Mouse (Mus musculus): ENCODE measurements at regions not wholly inside any gene's neighbourhood (a gene's known extent, or its start where the extent isn't known, plus 50 kb on each side); places are given as distances from the start of the nearest gene placed in this dataset.
A peak's percentile ranks its signal among the peaks of the same experiment; 100 is the strongest.

GRCm38 (mm10) chr7:71223513-71224319 lies 127.6 kb downstream of the Gm10295 start:
- Histone ChIP-seq H3K27me3 (ENCODE audit: control insufficient read depth, insufficient read depth, low read length) (no peaks in the 10 kb centered on the region), H3K9me3 (ENCODE audit: control insufficient read depth, low read length) (no peaks in the 10 kb centered on the region), H3K9ac (ENCODE audit: low read length) (no peak overlapping the region), H3K4me2 (no peak overlapping the region), H3K4me3 (ENCODE audit: low read depth, low read length) (no peak overlapping the region), H3K4me1 (ENCODE audit: control insufficient read depth, insufficient read depth, low read length) (no peaks in the 10 kb centered on the region), H3K36me3 (ENCODE audit: control insufficient read depth, insufficient read depth, low read length) (no peaks in the 10 kb centered on the region), H3K27ac (ENCODE audit: low read depth, low read length) (no peak overlapping the region)
- WGBS = 93% methylated on average over 17 of the region's 17 CpGs
- DNase-seq (ENCODE audit: low spot score, missing footprints) (peak; percentile 69), ATAC-seq (ENCODE audit: low FRiP score) (no peak)

- 85% methylated on average over 7 of the region's 7 CpGs for WGBS
- Histone ChIP-seq H3K4me1 (ENCODE audit: control insufficient read depth, insufficient read depth, low read length) (no peaks in the 10 kb centered on the region), H3K4me2 (no peak overlapping the region), H3K27ac (ENCODE audit: low read depth, low read length) (no peak overlapping the region), H3K4me3 (ENCODE audit: low read depth, low read length) (no peak overlapping the region), H3K36me3 (ENCODE audit: control insufficient read depth, insufficient read depth, low read length) (no peaks in the 10 kb centered on the region), H3K9me3 (ENCODE audit: control insufficient read depth, low read length) (no peaks in the 10 kb centered on the region), H3K9ac (ENCODE audit: low read length) (no peak overlapping the region), H3K27me3 (ENCODE audit: control insufficient read depth, insufficient read depth, low read length) (no peaks in the 10 kb centered on the region)
- ATAC-seq (ENCODE audit: low FRiP score) (no peak), DNase-seq (ENCODE audit: low spot score, missing footprints) (peak; percentile 80)
Measured at GRCm38 (mm10) chr7:71217344-71217743, 133.9 kb downstream of the Gm10295 start.

GRCm38 (mm10) chr7:71216808-71217207 lies 134.5 kb downstream of the Gm10295 start:
- H3K4me2 ChIP-seq = no peak overlapping the region
- H3K9me3 ChIP-seq (ENCODE audit: control insufficient read depth, low read length) = no peaks in the 10 kb centered on the region
- no peak overlapping the region for H3K27ac ChIP-seq (ENCODE audit: low read depth, low read length)
- WGBS = 64% methylated on average over 2 of the region's 2 CpGs
- H3K36me3 ChIP-seq (ENCODE audit: control insufficient read depth, insufficient read depth, low read length) = no peaks in the 10 kb centered on the region
- H3K4me3 ChIP-seq (ENCODE audit: low read depth, low read length) = no peak overlapping the region
- no peaks in the 10 kb centered on the region for H3K4me1 ChIP-seq (ENCODE audit: control insufficient read depth, insufficient read depth, low read length)
- no peak for ATAC-seq (ENCODE audit: low FRiP score)
- H3K27me3 ChIP-seq (ENCODE audit: control insufficient read depth, insufficient read depth, low read length) = no peaks in the 10 kb centered on the region
- peak; percentile 1 for DNase-seq (ENCODE audit: low spot score, missing footprints)
- H3K9ac ChIP-seq (ENCODE audit: low read length) = no peak overlapping the region

- Histone ChIP-seq H3K36me3 (ENCODE audit: control insufficient read depth, insufficient read depth, low read length) (no peaks in the 10 kb centered on the region), H3K4me2 (no peak overlapping the region), H3K27me3 (ENCODE audit: control insufficient read depth, insufficient read depth, low read length) (no peaks in the 10 kb centered on the region), H3K9ac (ENCODE audit: low read length) (no peak overlapping the region), H3K27ac (ENCODE audit: low read depth, low read length) (no peak overlapping the region), H3K4me3 (ENCODE audit: low read depth, low read length) (no peak overlapping the region), H3K9me3 (ENCODE audit: control insufficient read depth, low read length) (no peaks in the 10 kb centered on the region), H3K4me1 (ENCODE audit: control insufficient read depth, insufficient read depth, low read length) (no peaks in the 10 kb centered on the region)
- DNase-seq (ENCODE audit: low spot score, missing footprints) (peak; percentile 56), ATAC-seq (ENCODE audit: low FRiP score) (no peak)
- WGBS = 82% methylated on average over 13 of the region's 13 CpGs
Measured at GRCm38 (mm10) chr7:71214500-71215055, 136.7 kb downstream of the Gm10295 start.

GRCm38 (mm10) chr7:71193131-71193530 lies 158.2 kb downstream of the Gm10295 start:
- no peak overlapping the region for H3K4me3 ChIP-seq (ENCODE audit: low read depth, low read length)
- H3K27me3 ChIP-seq (ENCODE audit: control insufficient read depth, insufficient read depth, low read length) = no peaks in the 10 kb centered on the region
- WGBS = 33% methylated on average over 7 of the region's 7 CpGs
- no peaks in the 10 kb centered on the region for H3K9me3 ChIP-seq (ENCODE audit: control insufficient read depth, low read length)
- DNase-seq (ENCODE audit: low spot score, missing footprints) = no peak
- H3K4me2 ChIP-seq = no peak overlapping the region
- peaks cover 5% of the 10 kb centered on the region for H3K4me1 ChIP-seq (ENCODE audit: control insufficient read depth, insufficient read depth, low read length)
- H3K36me3 ChIP-seq (ENCODE audit: control insufficient read depth, insufficient read depth, low read length) = no peaks in the 10 kb centered on the region
- no peak overlapping the region for H3K9ac ChIP-seq (ENCODE audit: low read length)
- no peak for ATAC-seq (ENCODE audit: low FRiP score)
- no peak overlapping the region for H3K27ac ChIP-seq (ENCODE audit: low read depth, low read length)

GRCm38 (mm10) chr7:71190161-71190711 lies 161.0 kb downstream of the Gm10295 start:
- WGBS = 71% methylated on average over 12 of the region's 12 CpGs
- Histone ChIP-seq H3K4me3 (ENCODE audit: low read depth, low read length) (no peak overlapping the region), H3K4me1 (ENCODE audit: control insufficient read depth, insufficient read depth, low read length) (peaks cover 5% of the 10 kb centered on the region), H3K27me3 (ENCODE audit: control insufficient read depth, insufficient read depth, low read length) (no peaks in the 10 kb centered on the region), H3K27ac (ENCODE audit: low read depth, low read length) (no peak overlapping the region), H3K9me3 (ENCODE audit: control insufficient read depth, low read length) (no peaks in the 10 kb centered on the region), H3K36me3 (ENCODE audit: control insufficient read depth, insufficient read depth, low read length) (no peaks in the 10 kb centered on the region), H3K9ac (ENCODE audit: low read length) (no peak overlapping the region), H3K4me2 (no peak overlapping the region)
- DNase-seq (ENCODE audit: low spot score, missing footprints) = no peak
- ATAC-seq (ENCODE audit: low FRiP score) = no peak

- ATAC-seq (ENCODE audit: low FRiP score) = no peak
- no peaks in the 10 kb centered on the region for H3K27me3 ChIP-seq (ENCODE audit: control insufficient read depth, insufficient read depth, low read length)
- no peaks in the 10 kb centered on the region for H3K9me3 ChIP-seq (ENCODE audit: control insufficient read depth, low read length)
- H3K36me3 ChIP-seq (ENCODE audit: control insufficient read depth, insufficient read depth, low read length) = no peaks in the 10 kb centered on the region
- peaks cover 5% of the 10 kb centered on the region for H3K4me1 ChIP-seq (ENCODE audit: control insufficient read depth, insufficient read depth, low read length)
- H3K4me3 ChIP-seq (ENCODE audit: low read depth, low read length) = no peak overlapping the region
- no peak overlapping the region for H3K9ac ChIP-seq (ENCODE audit: low read length)
- 69% methylated on average over 6 of the region's 6 CpGs for WGBS
- no peak for DNase-seq (ENCODE audit: low spot score, missing footprints)
- no peak overlapping the region for H3K27ac ChIP-seq (ENCODE audit: low read depth, low read length)
- H3K4me2 ChIP-seq = no peak overlapping the region
Measured at GRCm38 (mm10) chr7:71189757-71190156, 161.5 kb downstream of the Gm10295 start.

GRCm38 (mm10) chr7:71188119-71188518 lies 163.2 kb downstream of the Gm10295 start:
- Histone ChIP-seq H3K27me3 (ENCODE audit: control insufficient read depth, insufficient read depth, low read length) (no peaks in the 10 kb centered on the region), H3K4me3 (ENCODE audit: low read depth, low read length) (no peak overlapping the region), H3K4me2 (no peak overlapping the region), H3K9ac (ENCODE audit: low read length) (no peak overlapping the region), H3K27ac (ENCODE audit: low read depth, low read length) (no peak overlapping the region), H3K9me3 (ENCODE audit: control insufficient read depth, low read length) (no peaks in the 10 kb centered on the region), H3K4me1 (ENCODE audit: control insufficient read depth, insufficient read depth, low read length) (peaks cover 4% of the 10 kb centered on the region), H3K36me3 (ENCODE audit: control insufficient read depth, insufficient read depth, low read length) (no peaks in the 10 kb centered on the region)
- ATAC-seq (ENCODE audit: low FRiP score) = no peak
- no peak for DNase-seq (ENCODE audit: low spot score, missing footprints)
- 13% methylated on average over 6 of the region's 6 CpGs for WGBS

GRCm38 (mm10) chr7:71174871-71175270 lies 176.4 kb downstream of the Gm10295 start:
- Histone ChIP-seq H3K4me1 (ENCODE audit: control insufficient read depth, insufficient read depth, low read length) (no peaks in the 10 kb centered on the region), H3K27ac (ENCODE audit: low read depth, low read length) (no peak overlapping the region), H3K9ac (ENCODE audit: low read length) (no peak overlapping the region), H3K27me3 (ENCODE audit: control insufficient read depth, insufficient read depth, low read length) (no peaks in the 10 kb centered on the region), H3K4me2 (no peak overlapping the region), H3K4me3 (ENCODE audit: low read depth, low read length) (no peak overlapping the region), H3K9me3 (ENCODE audit: control insufficient read depth, low read length) (no peaks in the 10 kb centered on the region), H3K36me3 (ENCODE audit: control insufficient read depth, insufficient read depth, low read length) (no peaks in the 10 kb centered on the region)
- 83% methylated on average over 4 of the region's 4 CpGs for WGBS
- DNase-seq (ENCODE audit: low spot score, missing footprints) (no peak), ATAC-seq (ENCODE audit: low FRiP score) (no peak)

Measured in midbrain, embryonic 11.5 days (tissue).